Mouse (Mus musculus): ENCODE measurements around the gene Raet1e.
"Not testable (repeated sequence)": the region's sequence is repeated elsewhere in the genome, so short reads cannot be mapped to it uniquely, and the experiment has no call there.

GRCm38 (mm10) chr10:22357373-22357772 is 199.0 kb downstream of the Raet1e start:
- TF ChIP-seq CTCF, EP300 (IDR thresholded peaks at IDR 0.05; ENCODE audit: low read depth): not testable (repeated sequence)
